Mouse (Mus musculus) large intestine, adult 2 months (tissue): ENCODE data around the gene Tex37. TPM values are rescaled to one million over a fixed set of nuclear protein-coding genes. Genes with fewer than 3 reads are reported as not detected.

Experiments
- DNase-seq: peaks from one replicate; pipeline ENCODE4 v3.0.0-alpha.2; 2012; ENCODE audit warnings: low read depth, low spot score
- WGBS: fragments of 180-500 bp; shearing (Covaris S2); methylation state at CpG from one replicate; pipeline ENCODE4 v1.1.7; 2018; 5-methylcytosine and 5-hydroxymethylcytosine counted together
- polyA plus RNA-seq: library from polyadenylated mRNA; depleted of rRNA; stranded (reverse); fragments of >200 nt; gene quantifications from 2 replicates; pipeline ENCODE4 v1.2.3, GENCODE M21; 2012; rRNA removed

Tex37 gene
- not detected in 2 replicates for polyA plus RNA-seq

GRCm38 (mm10) chr6:70918827-70919226 lies at the start of gene Tex37:
Gene Tex37, minus strand, starts transcription at chr6:70918927.
- DNase-seq = no peak
- 80% methylated on average over 3 of the region's 3 CpGs for WGBS

GRCm38 (mm10) chr6:70968291-70968690 lies 49.6 kb upstream of the Tex37 start:
- no peak for DNase-seq
- 71% methylated on average over 4 of the region's 4 CpGs for WGBS

GRCm38 (mm10) chr6:70967422-70967821 lies 48.7 kb upstream of the Tex37 start:
- DNase-seq = no peak
- WGBS = 10% methylated on average over 8 of the region's 8 CpGs

- WGBS = 33% methylated on average over 7 of the region's 7 CpGs
- no peak for DNase-seq
Measured at GRCm38 (mm10) chr6:70965694-70966093, 47.0 kb upstream of the Tex37 start.

- 56% methylated on average over 6 of the region's 6 CpGs for WGBS
- DNase-seq = no peak
Measured at GRCm38 (mm10) chr6:70964116-70964830, 45.5 kb upstream of the Tex37 start.

- 21% methylated on average over 7 of the region's 7 CpGs for WGBS
- no peak for DNase-seq
Measured at GRCm38 (mm10) chr6:70957341-70957940, 38.7 kb upstream of the Tex37 start.

- WGBS = 2% methylated on average over 34 of the region's 34 CpGs
- DNase-seq = no peak
Measured at GRCm38 (mm10) chr6:70956936-70957335, 38.2 kb upstream of the Tex37 start.

- DNase-seq = no peak
Measured at GRCm38 (mm10) chr6:70956285-70956912, 37.7 kb upstream of the Tex37 start, which contains the start of gene Foxi3. Gene Foxi3, plus strand, starts transcription at chr6:70956531.

GRCm38 (mm10) chr6:70955841-70956240 lies 37.1 kb upstream of the Tex37 start:
- WGBS = 5% methylated on average over 12 of the region's 12 CpGs
- no peak for DNase-seq

More at GRCm38 (mm10) chr6:70956285-70956912, 37.7 kb upstream of the Tex37 start, which contains the start of gene Foxi3:
- WGBS = 1% methylated on average over 65 of the region's 67 CpGs

- WGBS = 8% methylated on average over 14 of the region's 14 CpGs
- no peak for DNase-seq
Measured at GRCm38 (mm10) chr6:70955291-70955800, 36.6 kb upstream of the Tex37 start.

- no peak for DNase-seq
- 13% methylated on average over 6 of the region's 6 CpGs for WGBS
Measured at GRCm38 (mm10) chr6:70954040-70954439, 35.3 kb upstream of the Tex37 start.

GRCm38 (mm10) chr6:70953274-70953673 lies 34.5 kb upstream of the Tex37 start:
- DNase-seq = no peak
- 57% methylated on average over 7 of the region's 7 CpGs for whole genome bisulfite sequencing

- 86% methylated on average over 2 of the region's 2 CpGs for WGBS
- no peak for DNase-seq
Measured at GRCm38 (mm10) chr6:70931801-70932200, 13.1 kb upstream of the Tex37 start.

GRCm38 (mm10) chr6:70921274-70922074 lies 2.7 kb upstream of the Tex37 start:
- peak; percentile 6 for DNase-seq

GRCm38 (mm10) chr6:70912396-70912765 lies 6.3 kb downstream of the Tex37 start:
- 60% methylated on average over 7 of the region's 7 CpGs for WGBS
- no peak for DNase-seq

More at GRCm38 (mm10) chr6:70921274-70922074, 2.7 kb upstream of the Tex37 start:
- WGBS = 15% methylated on average over 22 of the region's 22 CpGs

- WGBS = 5% methylated on average over 20 of the region's 20 CpGs
- no peak for DNase-seq
Measured at GRCm38 (mm10) chr6:70911668-70912395, 6.9 kb downstream of the Tex37 start.

GRCm38 (mm10) chr6:70910285-70910684 lies 8.4 kb downstream of the Tex37 start:
- 44% methylated on average over 4 of the region's 4 CpGs for WGBS
- no peak for DNase-seq

GRCm38 (mm10) chr6:70909572-70909971 lies 9.2 kb downstream of the Tex37 start:
- DNase-seq = no peak
- WGBS = 91% methylated on average over 7 of the region's 7 CpGs

GRCm38 (mm10) chr6:70903689-70904088 lies 15.0 kb downstream of the Tex37 start:
- WGBS = 92% methylated on average over 5 of the region's 5 CpGs
- DNase-seq = no peak
